Mouse (Mus musculus): ENCODE results near the gene Gfpt1. TPM values are rescaled to one million over a fixed set of nuclear protein-coding genes. Genes with fewer than 3 reads are reported as not detected.

The Gfpt1 gene
- polyA plus RNA-seq, 1 experiment: 26.4 TPM

DNA sequence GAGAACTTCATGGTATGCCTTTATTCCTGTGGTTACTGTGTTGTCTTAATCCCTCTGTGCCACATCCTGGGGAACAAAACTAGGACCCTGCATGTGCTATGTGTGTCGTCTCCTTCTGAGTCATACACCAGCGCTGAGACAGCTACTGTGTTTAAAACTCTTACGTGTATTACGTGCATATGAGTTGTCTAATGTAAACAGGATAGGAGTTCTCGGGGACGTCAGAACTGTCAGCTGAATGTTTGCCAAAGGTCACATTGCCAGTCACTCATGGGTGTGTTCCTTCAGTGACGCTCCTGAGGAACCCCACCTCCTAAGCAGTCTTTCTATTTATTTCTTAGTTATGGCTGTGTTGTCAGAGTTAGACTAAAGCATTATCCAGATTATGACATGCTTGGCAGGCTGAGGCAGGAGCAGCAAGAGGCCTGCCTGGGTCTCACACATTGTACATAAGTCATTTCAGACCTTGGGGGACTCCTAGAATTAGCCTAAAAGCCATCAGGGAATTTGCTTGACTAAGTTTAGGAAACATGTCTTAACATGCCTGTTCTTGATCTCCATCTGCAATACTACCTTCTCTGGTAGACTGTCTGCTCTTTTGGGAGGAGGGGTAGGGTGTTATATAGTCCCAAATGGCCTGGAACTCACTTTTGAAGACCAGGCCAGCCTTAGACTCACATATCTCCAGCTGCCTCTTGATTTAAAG is 26.7 kb downstream of the Gfpt1 start:
- DNase-seq: no peak

DNA sequence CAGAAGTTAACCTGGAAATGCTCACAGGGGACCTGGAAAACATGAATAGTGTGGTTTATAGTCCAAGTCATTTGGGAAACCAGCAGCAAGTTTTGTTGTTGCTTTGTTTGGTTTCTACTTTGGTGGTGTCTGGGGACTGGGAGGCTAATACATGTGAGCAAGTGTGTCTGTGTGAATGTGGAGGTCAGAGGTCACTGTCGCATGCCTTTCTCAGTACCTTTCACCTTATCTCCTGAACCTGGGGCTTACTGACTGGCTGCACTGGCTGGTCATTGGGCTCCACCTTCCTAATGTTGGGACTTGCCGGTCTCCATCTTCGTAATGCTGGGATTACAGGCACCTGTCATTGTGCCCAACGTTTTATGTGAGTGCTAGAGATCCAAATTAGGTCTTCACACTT is 28.0 kb downstream of the Gfpt1 start:
- no peaks in the 10 kb centered on the region for H3K27me3 ChIP-seq (ENCODE audit: control insufficient read depth, insufficient read depth, low read length)
- H3K4me1 ChIP-seq (ENCODE audit: control insufficient read depth, insufficient read depth, low read length): no peaks in the 10 kb centered on the region
- TF ChIP-seq CTCF (IDR thresholded peaks at IDR 0.05; ENCODE audit: borderline replicate concordance, insufficient read depth, low read depth, low read length) (no peak), POLR2A (IDR thresholded peaks at IDR 0.05; ENCODE audit: borderline replicate concordance, insufficient read depth, low read length) (no peak)
- no peak overlapping the region for H3K4me3 ChIP-seq (replicated peaks; ENCODE audit: insufficient read depth, low read depth, low read length)
- H3K27ac ChIP-seq (ENCODE audit: insufficient read depth, low read length): no peak overlapping the region
- DNase-seq: no peak
- WGBS: 95% methylated on average over 4 of the region's 4 CpGs

More for the DNA sequence above, 26.7 kb downstream of the Gfpt1 start:
- Histone ChIP-seq H3K4me1 (ENCODE audit: control insufficient read depth, insufficient read depth, low read length) (no peaks in the 10 kb centered on the region), H3K4me3 (replicated peaks; ENCODE audit: insufficient read depth, low read depth, low read length) (no peak overlapping the region), H3K27ac (ENCODE audit: insufficient read depth, low read length) (no peak overlapping the region), H3K27me3 (ENCODE audit: control insufficient read depth, insufficient read depth, low read length) (no peaks in the 10 kb centered on the region)
- no peak for TF ChIP-seq POLR2A (IDR thresholded peaks at IDR 0.05; ENCODE audit: borderline replicate concordance, insufficient read depth, low read length)
- TF ChIP-seq CTCF (IDR thresholded peaks at IDR 0.05; ENCODE audit: borderline replicate concordance, insufficient read depth, low read depth, low read length): no peak
- WGBS: 82% methylated on average over 7 of the region's 7 CpGs

GRCm38 (mm10) chr6:87072759-87073158 is 30.1 kb downstream of the Gfpt1 start:
- 89% methylated on average over 4 of the region's 4 CpGs for WGBS
- Histone ChIP-seq H3K4me3 (replicated peaks; ENCODE audit: insufficient read depth, low read depth, low read length) (no peak overlapping the region), H3K4me1 (ENCODE audit: control insufficient read depth, insufficient read depth, low read length) (no peaks in the 10 kb centered on the region), H3K27me3 (ENCODE audit: control insufficient read depth, insufficient read depth, low read length) (no peaks in the 10 kb centered on the region), H3K27ac (ENCODE audit: insufficient read depth, low read length) (no peak overlapping the region)
- no peak for DNase-seq
- TF ChIP-seq POLR2A (IDR thresholded peaks at IDR 0.05; ENCODE audit: borderline replicate concordance, insufficient read depth, low read length) (no peak), CTCF (IDR thresholded peaks at IDR 0.05; ENCODE audit: borderline replicate concordance, insufficient read depth, low read depth, low read length) (no peak)

- no peak overlapping the region for H3K4me3 ChIP-seq (replicated peaks; ENCODE audit: insufficient read depth, low read depth, low read length)
- no peak overlapping the region for H3K27ac ChIP-seq (ENCODE audit: insufficient read depth, low read length)
- no peaks in the 10 kb centered on the region for H3K4me1 ChIP-seq (ENCODE audit: control insufficient read depth, insufficient read depth, low read length)
- 92% methylated on average over 3 of the region's 3 CpGs for whole genome bisulfite sequencing
- TF ChIP-seq POLR2A (IDR thresholded peaks at IDR 0.05; ENCODE audit: borderline replicate concordance, insufficient read depth, low read length) (no peak), CTCF (IDR thresholded peaks at IDR 0.05; ENCODE audit: borderline replicate concordance, insufficient read depth, low read depth, low read length) (no peak)
- no peak for DNase-seq
- H3K27me3 ChIP-seq (ENCODE audit: control insufficient read depth, insufficient read depth, low read length): no peaks in the 10 kb centered on the region
Observed at GRCm38 (mm10) chr6:87075092-87075685, 32.5 kb downstream of the Gfpt1 start.

DNA sequence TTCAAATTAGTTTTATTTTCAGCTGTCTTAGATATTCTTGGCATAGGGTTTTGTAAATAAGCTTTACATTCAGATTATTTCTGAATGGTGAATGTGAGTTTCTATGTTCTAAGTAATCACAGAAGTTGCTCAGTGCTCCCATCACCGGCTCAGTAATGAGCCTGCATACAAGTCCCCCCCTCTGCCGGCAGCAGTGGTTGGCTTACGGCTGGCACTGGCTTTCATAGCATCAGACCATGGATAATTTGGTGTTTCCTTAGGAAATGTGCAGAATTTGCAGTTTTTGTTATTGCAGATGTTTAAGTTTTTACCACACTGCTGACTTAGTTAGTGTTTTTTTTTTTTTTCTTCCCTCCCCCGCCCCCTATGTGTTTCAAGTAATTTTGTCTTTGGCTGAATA is 36.8 kb downstream of the Gfpt1 start:
- no peak overlapping the region for H3K4me3 ChIP-seq (replicated peaks; ENCODE audit: insufficient read depth, low read depth, low read length)
- no peaks in the 10 kb centered on the region for H3K27me3 ChIP-seq (ENCODE audit: control insufficient read depth, insufficient read depth, low read length)
- 77% methylated on average over 4 of the region's 4 CpGs for WGBS
- H3K27ac ChIP-seq (ENCODE audit: insufficient read depth, low read length): no peak overlapping the region
- H3K4me1 ChIP-seq (ENCODE audit: control insufficient read depth, insufficient read depth, low read length): no peaks in the 10 kb centered on the region
- DNase-seq: no peak
- TF ChIP-seq CTCF (IDR thresholded peaks at IDR 0.05; ENCODE audit: borderline replicate concordance, insufficient read depth, low read depth, low read length) (no peak), POLR2A (IDR thresholded peaks at IDR 0.05; ENCODE audit: borderline replicate concordance, insufficient read depth, low read length) (no peak)

GRCm38 (mm10) chr6:87085026-87085425 is 42.4 kb downstream of the Gfpt1 start:
- Histone ChIP-seq H3K4me3 (replicated peaks; ENCODE audit: insufficient read depth, low read depth, low read length) (no peak overlapping the region), H3K27me3 (ENCODE audit: control insufficient read depth, insufficient read depth, low read length) (no peaks in the 10 kb centered on the region), H3K4me1 (ENCODE audit: control insufficient read depth, insufficient read depth, low read length) (no peaks in the 10 kb centered on the region), H3K27ac (ENCODE audit: insufficient read depth, low read length) (no peak overlapping the region)
- 84% methylated on average over 6 of the region's 6 CpGs for WGBS
- no peak for DNase-seq
- TF ChIP-seq CTCF (IDR thresholded peaks at IDR 0.05; ENCODE audit: borderline replicate concordance, insufficient read depth, low read depth, low read length) (no peak), POLR2A (IDR thresholded peaks at IDR 0.05; ENCODE audit: borderline replicate concordance, insufficient read depth, low read length) (no peak)

DNA sequence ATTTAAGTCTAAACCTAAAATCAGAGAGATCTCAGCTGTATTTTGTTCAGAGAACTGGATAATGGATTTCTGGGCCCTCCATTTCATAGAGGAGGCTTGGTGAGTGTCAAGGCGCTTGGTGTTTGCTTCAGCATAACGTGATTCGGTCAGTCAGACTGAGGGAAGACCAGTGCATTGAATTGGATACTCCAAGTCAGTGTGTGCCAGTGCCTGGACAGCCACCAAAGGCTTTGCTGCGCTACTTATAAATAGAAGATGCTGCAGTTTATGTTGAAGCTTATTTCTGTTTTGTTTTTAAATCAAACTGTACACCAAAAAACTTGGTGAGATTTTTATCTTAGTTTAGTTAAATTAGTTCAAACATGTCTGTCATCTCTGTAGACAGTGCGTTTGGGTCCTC is 45.7 kb downstream of the Gfpt1 start:
- Histone ChIP-seq H3K4me3 (replicated peaks; ENCODE audit: insufficient read depth, low read depth, low read length) (no peak overlapping the region), H3K27ac (ENCODE audit: insufficient read depth, low read length) (no peak overlapping the region), H3K27me3 (ENCODE audit: control insufficient read depth, insufficient read depth, low read length) (no peaks in the 10 kb centered on the region), H3K4me1 (ENCODE audit: control insufficient read depth, insufficient read depth, low read length) (no peaks in the 10 kb centered on the region)
- WGBS: 79% methylated on average over 5 of the region's 5 CpGs
- TF ChIP-seq CTCF (IDR thresholded peaks at IDR 0.05; ENCODE audit: borderline replicate concordance, insufficient read depth, low read depth, low read length) (no peak), POLR2A (IDR thresholded peaks at IDR 0.05; ENCODE audit: borderline replicate concordance, insufficient read depth, low read length) (no peak)
- no peak for DNase-seq

DNA sequence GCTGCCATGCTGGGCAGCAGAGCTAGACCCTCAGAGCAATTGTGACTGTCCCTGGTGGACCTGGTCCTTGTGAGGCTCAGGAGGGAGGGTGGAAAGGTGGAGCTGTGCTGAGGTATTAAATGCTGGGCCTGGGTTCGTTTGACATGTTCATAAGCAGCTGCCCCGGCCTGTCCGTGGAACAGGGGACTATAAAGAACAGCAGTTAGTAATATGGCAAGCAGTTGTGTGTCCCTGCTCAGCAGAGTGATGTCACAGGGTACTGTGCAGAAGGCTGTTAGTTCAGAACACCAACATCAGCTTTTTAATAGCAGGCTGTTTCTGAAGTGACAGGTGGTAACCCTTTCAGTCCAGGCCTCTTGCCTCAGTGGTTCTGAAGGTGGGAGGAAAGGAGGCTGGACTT is 48.2 kb downstream of the Gfpt1 start:
- no peak for DNase-seq
- Histone ChIP-seq H3K27ac (ENCODE audit: insufficient read depth, low read length) (no peak overlapping the region), H3K27me3 (ENCODE audit: control insufficient read depth, insufficient read depth, low read length) (no peaks in the 10 kb centered on the region), H3K4me1 (ENCODE audit: control insufficient read depth, insufficient read depth, low read length) (no peaks in the 10 kb centered on the region), H3K4me3 (replicated peaks; ENCODE audit: insufficient read depth, low read depth, low read length) (no peak overlapping the region)
- TF ChIP-seq CTCF (IDR thresholded peaks at IDR 0.05; ENCODE audit: borderline replicate concordance, insufficient read depth, low read depth, low read length): no peak
- TF ChIP-seq POLR2A (IDR thresholded peaks at IDR 0.05; ENCODE audit: borderline replicate concordance, insufficient read depth, low read length): no peak
- 84% methylated on average over 3 of the region's 3 CpGs for WGBS

All from cerebellum, adult 2 months (tissue).